Mouse (Mus musculus): ENCODE results near the gene D430042O09Rik.
"Not testable (repeated sequence)": the region's sequence is repeated elsewhere in the genome, so short reads cannot be mapped to it uniquely, and the experiment has no call there.

D430042O09Rik gene

GRCm38 (mm10) chr7:125707593-125708022 lies at the start of gene D430042O09Rik, which contains the start of gene Gtf3c1:
D430042O09Rik (plus strand) TSS chr7:125707888.
Gtf3c1 (minus strand) TSS chr7:125707780.
- DNase-seq (ENCODE audit: low spot score in 2 of 2), result peak; percentile 99 to 100

- DNase-seq (ENCODE audit: low spot score in 2 of 2), result no peak
Measured at GRCm38 (mm10) chr7:125663654-125664053, 44.0 kb upstream of the D430042O09Rik start.

- no peak for DNase-seq (ENCODE audit: low spot score in 2 of 2)
Measured at GRCm38 (mm10) chr7:125670865-125671264, 36.8 kb upstream of the D430042O09Rik start.

DNA sequence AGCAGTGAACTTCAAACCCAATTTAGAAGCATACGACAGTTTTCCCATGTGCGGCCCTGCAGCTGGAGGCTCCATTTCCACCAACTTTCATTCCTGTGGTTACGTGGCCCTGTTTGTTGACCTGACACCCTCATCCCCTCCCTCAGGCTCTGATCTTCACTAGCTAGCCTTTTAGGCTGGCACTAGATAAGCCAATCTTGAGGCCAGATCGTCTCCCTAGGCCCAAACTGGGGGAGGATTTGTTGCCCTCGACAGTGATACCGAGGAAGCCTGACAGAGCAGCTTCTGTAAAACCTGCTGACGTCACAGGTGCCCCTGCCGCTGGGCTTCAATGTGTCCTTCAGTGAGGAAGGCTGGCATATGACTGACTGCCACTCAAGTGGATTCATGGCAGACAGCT lies 36.3 kb upstream of the D430042O09Rik start:
- DNase-seq (ENCODE audit: low spot score in 2 of 2), result no peak

- peak in 1 of 2 experiments; percentile 32 for DNase-seq (ENCODE audit: low spot score in 2 of 2)
Measured at GRCm38 (mm10) chr7:125674916-125675315, 32.8 kb upstream of the D430042O09Rik start.

DNA sequence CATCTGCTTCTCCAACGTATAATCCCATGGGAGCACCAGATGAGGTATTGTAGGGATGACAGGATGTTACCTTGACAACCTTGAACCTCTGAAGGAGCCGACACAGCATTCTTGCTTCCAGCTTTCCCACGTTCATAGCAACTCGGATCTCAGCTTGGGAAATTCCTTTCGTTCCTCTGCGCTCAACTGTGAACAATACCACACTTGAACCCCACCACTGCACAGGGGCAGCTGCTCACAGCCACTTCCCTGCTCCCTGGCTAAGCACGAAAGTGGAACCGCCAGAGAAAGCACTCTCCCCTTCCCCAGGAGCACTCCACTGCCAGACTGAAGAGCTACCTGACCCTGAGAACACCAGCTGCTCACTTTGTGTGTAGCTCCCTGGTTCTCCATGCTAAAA lies 28.9 kb upstream of the D430042O09Rik start:
- DNase-seq (ENCODE audit: low spot score in 2 of 2), result no peak

GRCm38 (mm10) chr7:125679936-125680335 lies 27.8 kb upstream of the D430042O09Rik start:
- DNase-seq (ENCODE audit: low spot score in 2 of 2), result no peak

GRCm38 (mm10) chr7:125690516-125690915 lies 17.2 kb upstream of the D430042O09Rik start:
- DNase-seq (ENCODE audit: low spot score in 2 of 2), result peak in 1 of 2 experiments; percentile 28

DNA sequence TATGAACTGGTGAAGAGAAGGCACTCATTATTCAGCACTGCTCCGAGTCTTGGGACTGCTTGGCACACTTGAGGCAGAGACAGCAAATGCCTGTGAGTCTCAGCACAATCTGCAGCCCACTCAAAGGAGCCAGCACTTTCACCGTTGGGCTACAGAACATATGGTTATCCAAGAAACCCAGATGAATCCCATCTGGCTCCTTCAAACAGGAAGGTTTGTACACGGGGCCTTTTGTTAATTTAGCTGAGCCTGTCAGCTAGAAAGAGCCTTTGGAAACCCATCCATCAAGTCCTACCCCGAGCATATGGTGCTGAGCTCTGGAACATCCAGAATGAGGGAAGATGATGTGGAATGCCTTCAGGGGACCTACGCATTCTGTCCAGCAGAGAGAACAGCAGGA lies 13.6 kb upstream of the D430042O09Rik start:
- DNase-seq (ENCODE audit: low spot score in 2 of 2), result peak in 1 of 2 experiments; percentile 27

DNA sequence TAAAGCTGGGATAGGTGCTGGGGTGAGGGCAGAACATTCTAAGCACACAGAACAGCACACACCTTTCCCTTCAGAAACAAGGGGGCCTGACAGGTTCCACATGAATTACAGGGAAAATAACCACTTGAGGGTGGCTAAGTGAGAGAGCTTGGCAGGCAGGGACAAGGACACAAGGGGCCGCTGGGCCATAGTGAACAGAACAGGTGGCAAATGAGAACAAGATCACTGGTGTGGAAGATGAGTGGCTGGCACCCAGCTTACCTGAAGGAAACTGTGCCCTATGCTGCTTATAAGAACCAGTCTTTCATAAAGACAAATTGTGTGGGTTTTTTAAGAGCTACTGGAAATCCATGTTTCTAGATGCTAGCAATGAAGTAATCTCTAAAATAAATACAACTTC lies 4.9 kb upstream of the D430042O09Rik start:
- DNase-seq (ENCODE audit: low spot score in 2 of 2), result no peak

DNA sequence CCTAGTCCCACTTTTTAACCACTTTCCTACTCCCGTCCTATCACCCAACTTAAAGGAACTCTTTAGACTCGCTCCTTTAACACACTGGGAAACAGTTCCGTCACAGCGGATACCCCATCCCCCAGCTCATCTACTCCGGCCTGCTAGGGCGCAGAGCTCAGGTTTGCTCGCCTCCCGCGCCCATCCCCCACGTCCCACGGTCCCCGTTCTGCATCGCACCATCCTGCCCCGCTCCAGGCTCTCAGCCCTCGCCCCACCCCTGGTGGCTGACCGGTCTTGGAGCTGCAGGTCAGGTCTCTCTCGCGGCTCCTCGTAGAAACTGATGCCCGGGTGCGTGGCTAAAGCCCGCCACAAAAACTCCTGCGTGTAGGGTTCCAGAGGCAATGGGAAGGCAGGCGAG lies 502 bp upstream of the D430042O09Rik start:
- DNase-seq (ENCODE audit: low spot score in 2 of 2), result no peak

- no peak for DNase-seq (ENCODE audit: low spot score in 2 of 2)
Measured at GRCm38 (mm10) chr7:125708100-125708499, 412 bp downstream of the D430042O09Rik start.

DNA sequence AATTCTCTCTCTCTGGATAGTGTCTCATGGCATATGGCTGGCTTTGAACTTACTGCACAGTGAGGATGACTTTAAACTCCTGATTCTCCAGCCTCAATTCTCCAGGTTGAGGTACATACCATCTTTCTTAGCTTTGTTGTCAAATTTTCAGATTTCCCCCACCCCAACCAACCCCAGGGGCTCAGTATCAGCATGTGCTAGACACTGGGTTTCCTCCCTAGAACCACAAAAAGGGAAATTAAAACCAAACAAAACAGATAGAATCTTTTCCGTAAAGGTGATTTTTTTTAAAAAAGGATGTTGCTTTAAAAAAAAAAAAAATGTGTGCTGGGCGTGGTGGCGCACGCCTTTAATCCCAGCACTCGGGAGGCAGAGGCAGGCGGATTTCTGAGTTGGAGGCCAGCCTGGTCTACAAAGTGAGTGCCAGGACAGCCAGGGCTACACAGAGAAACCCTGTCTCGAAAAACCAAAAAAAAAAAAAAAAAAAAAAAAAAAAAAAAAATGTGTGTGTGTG lies 5.9 kb downstream of the D430042O09Rik start:
- not testable (repeated sequence) for DNase-seq (ENCODE audit: low spot score in 2 of 2)

- no peak for DNase-seq (ENCODE audit: low spot score in 2 of 2)
Measured at GRCm38 (mm10) chr7:125714803-125715202, 7.1 kb downstream of the D430042O09Rik start.

- DNase-seq (ENCODE audit: low spot score in 2 of 2), result no peak
Measured at GRCm38 (mm10) chr7:125716724-125717123, 9.0 kb downstream of the D430042O09Rik start.

GRCm38 (mm10) chr7:125717612-125718011 lies 9.9 kb downstream of the D430042O09Rik start:
- DNase-seq (ENCODE audit: low spot score in 2 of 2), result no peak

DNA sequence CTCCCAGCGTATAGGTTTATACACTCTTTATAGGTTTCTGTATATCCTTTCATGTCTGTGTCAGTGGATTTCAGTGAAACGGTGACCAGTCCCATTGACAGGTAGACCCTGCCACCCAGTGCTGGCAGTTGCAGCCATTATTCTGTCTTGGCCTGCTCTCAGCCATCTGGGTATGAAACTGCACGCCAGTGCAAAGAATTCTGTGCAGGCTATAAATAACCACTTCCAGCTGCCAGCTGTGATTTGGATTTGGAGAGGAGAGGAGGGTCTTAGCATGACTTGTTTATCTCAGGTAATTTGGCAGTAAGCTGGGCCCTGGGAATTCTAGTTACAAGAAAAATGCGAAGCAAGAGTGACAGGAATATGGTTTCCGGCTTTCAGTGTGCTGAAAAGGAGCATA lies 12.7 kb downstream of the D430042O09Rik start:
- DNase-seq (ENCODE audit: low spot score in 2 of 2), result no peak

DNA sequence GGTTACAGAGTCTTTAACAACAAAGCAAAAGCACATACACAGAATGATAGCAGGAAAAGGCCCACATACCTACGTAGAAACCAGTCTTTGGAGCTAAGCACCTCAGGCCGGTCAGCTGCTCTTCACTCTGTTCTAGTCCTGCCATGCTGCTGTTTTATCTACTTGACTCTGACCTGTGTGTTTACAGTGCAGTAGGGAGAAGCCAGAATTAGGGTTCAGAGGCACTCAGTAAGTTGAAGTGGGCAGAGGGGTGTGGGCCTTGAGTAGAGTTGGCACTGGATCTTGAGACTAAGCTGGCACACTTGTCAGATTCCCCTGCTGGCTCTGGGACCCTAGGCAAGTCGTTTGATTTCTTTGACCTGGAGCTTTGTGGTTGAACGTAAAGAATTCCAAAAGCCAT lies 13.3 kb downstream of the D430042O09Rik start:
- DNase-seq (ENCODE audit: low spot score in 2 of 2), result no peak

GRCm38 (mm10) chr7:125722127-125722526 lies 14.4 kb downstream of the D430042O09Rik start:
- no peak for DNase-seq (ENCODE audit: low spot score in 2 of 2)

DNA sequence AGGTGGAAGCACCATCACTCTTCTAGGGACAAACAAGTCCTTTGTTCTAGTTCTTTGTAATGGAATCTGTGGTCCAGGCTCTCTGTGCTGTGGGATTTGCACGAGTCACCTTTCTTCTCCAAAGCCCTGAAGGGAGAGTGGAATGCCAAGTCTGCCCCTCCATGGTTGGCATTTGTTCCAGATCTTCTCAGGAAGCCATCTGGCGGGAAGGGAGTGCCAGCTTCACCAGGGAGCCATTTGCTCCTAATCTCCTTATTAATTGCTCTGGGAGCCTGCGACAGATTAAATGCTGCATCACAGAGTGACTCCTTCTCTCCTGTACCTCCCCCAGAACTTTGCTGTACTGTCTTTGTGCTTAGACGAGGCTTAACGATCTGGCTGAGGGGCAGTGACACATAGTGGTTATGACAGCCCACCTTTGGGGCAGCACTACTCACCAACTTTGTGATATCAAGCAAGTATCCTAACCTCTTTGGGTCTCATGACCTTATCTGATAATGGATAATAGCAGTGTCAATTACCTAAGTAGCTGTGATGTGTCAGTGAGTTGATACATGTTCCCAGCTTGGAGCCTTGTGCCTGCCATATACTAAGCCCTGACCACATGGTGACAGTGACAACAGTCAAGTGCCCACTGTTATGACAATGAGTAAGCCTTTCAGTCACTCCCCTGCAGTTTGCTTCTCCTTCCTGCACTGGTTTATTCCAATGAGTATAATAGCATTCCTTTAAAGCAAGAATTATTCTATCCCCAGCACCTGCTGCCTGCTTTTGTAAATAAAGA lies 15.7 kb downstream of the D430042O09Rik start:
- DNase-seq (ENCODE audit: low spot score in 2 of 2), result no peak

GRCm38 (mm10) chr7:125731679-125732078 lies 24.0 kb downstream of the D430042O09Rik start:
- no peak for DNase-seq (ENCODE audit: low spot score in 2 of 2)

DNA sequence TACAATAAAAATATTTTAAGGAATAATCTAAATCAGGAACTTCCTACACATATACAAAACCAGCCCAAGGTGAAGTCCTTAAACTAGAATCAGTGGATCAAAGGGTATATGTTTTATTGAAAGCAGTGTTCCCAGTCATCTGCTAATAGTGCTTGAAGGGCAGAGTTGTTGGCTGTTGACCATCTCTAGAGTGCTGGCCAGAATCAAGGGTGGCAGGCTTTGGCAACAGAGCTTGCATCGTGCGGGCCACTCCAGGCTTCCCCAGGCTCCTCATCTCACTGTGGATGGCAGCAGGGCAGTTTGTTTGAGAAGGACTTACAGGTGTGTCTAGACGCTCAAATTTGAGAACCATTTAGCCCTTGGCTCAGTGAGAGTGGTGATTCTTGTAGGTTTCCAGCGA lies 26.1 kb downstream of the D430042O09Rik start:
- no peak for DNase-seq (ENCODE audit: low spot score in 2 of 2)

GRCm38 (mm10) chr7:125736366-125737015 lies 28.8 kb downstream of the D430042O09Rik start:
- no peak for DNase-seq (ENCODE audit: low spot score in 2 of 2)

All from frontal cortex, postnatal 14 days (tissue).